Mouse (Mus musculus) heart, embryonic 14.5 days (tissue): ENCODE data around the gene Renbp. TPM values are rescaled to one million over a fixed set of nuclear protein-coding genes. Genes with fewer than 3 reads are reported as not detected.
A peak's percentile ranks its signal among the peaks of the same experiment; 100 is the strongest.

Source experiments
- ATAC-seq: fragments of 200-750 bp; cut with Nextera tagmentation; 2 replicates; pipeline ENCODE4 v1.8.0; 2017; ENCODE audit warnings: low read depth, moderate TSS enrichment; ENCODE audit not compliant: insufficient number of reproducible peaks, insufficient read depth, low FRiP score
- H3K27ac ChIP-seq, 2 experiments: fragments of 200-500 bp in 1 of 2; fragments of 300-500 bp in 1 of 2; sonication (generic) in 1 of 2; replicated peaks in 1 of 2; 2 replicates each; pipeline ENCODE4 v1.5.1; 2012 to 2014; ENCODE audit warnings: low read depth in 2 of 2, low read length in 2 of 2, control low read depth in 1 of 2, mild to moderate bottlenecking in 1 of 2, mixed read lengths in 1 of 2; ENCODE audit not compliant: control insufficient read depth in 1 of 2, insufficient read depth in 1 of 2
- H3K27me3 ChIP-seq: fragments of 300-500 bp; sonication (generic); 2 replicates; pipeline ENCODE4 v1.6.1; 2014; ENCODE audit warnings: mild to moderate bottlenecking, low read length, control low read depth; ENCODE audit not compliant: control insufficient read depth, insufficient read depth
- H3K36me3 ChIP-seq: fragments of 300-500 bp; sonication (generic); 2 replicates; pipeline ENCODE4 v1.6.1; 2014; ENCODE audit warnings: mild to moderate bottlenecking, control low read depth, low read length, mixed read lengths; ENCODE audit not compliant: control insufficient read depth, insufficient read depth
- H3K4me1 ChIP-seq, 2 experiments: fragments of 200-500 bp in 1 of 2; fragments of 300-500 bp in 1 of 2; sonication (generic) in 1 of 2; 2 replicates each; pipeline ENCODE4 v1.6.1; 2012 to 2014; ENCODE audit warnings: low read length in 2 of 2, control low read depth in 1 of 2, mixed read lengths in 1 of 2; ENCODE audit not compliant: control insufficient read depth in 2 of 2, insufficient read depth in 2 of 2
- H3K4me2 ChIP-seq: fragments of 300-500 bp; sonication (generic); 2 replicates; pipeline ENCODE4 v1.6.1; 2014; ENCODE audit warnings: mild to moderate bottlenecking, low read length
- H3K4me3 ChIP-seq, 2 experiments: fragments of 200-500 bp in 1 of 2; fragments of 300-500 bp in 1 of 2; sonication (generic) in 1 of 2; 2 replicates each; pipeline ENCODE4 v1.5.1; 2012 to 2014; ENCODE audit warnings: low read length in 2 of 2, mild to moderate bottlenecking in 2 of 2, control low read depth in 1 of 2, low read depth in 1 of 2, moderate library complexity in 1 of 2; ENCODE audit not compliant: control insufficient read depth in 1 of 2, insufficient read depth in 1 of 2
- H3K9ac ChIP-seq: fragments of 300-500 bp; sonication (generic); 2 replicates; pipeline ENCODE4 v1.6.1; 2014; ENCODE audit warnings: mild to moderate bottlenecking, low read length
- H3K9me3 ChIP-seq: fragments of 300-500 bp; sonication (generic); 2 replicates; pipeline ENCODE4 v1.6.1; 2016; ENCODE audit warnings: low read length, control low read depth; ENCODE audit not compliant: control insufficient read depth
- WGBS: fragments of 180-500 bp; shearing (Covaris S2); extraction: QIAGEN DNeasy Blood & Tissue Kit; methylation state at CpG from one replicate; pipeline ENCODE4 v1.1.7; 2014; 5-methylcytosine and 5-hydroxymethylcytosine counted together
- polyA plus RNA-seq: library from polyadenylated mRNA; unstranded; fragments of >200 nt; fragmentation: Nextera tagmentation; extraction: Ambion mirVana; gene quantifications from 2 replicates; pipeline ENCODE4 v1.2.1, GENCODE M21; 2014

The Renbp gene
- polyA plus RNA-seq, 1 experiment from 2014 or later = 63.7 TPM

DNA sequence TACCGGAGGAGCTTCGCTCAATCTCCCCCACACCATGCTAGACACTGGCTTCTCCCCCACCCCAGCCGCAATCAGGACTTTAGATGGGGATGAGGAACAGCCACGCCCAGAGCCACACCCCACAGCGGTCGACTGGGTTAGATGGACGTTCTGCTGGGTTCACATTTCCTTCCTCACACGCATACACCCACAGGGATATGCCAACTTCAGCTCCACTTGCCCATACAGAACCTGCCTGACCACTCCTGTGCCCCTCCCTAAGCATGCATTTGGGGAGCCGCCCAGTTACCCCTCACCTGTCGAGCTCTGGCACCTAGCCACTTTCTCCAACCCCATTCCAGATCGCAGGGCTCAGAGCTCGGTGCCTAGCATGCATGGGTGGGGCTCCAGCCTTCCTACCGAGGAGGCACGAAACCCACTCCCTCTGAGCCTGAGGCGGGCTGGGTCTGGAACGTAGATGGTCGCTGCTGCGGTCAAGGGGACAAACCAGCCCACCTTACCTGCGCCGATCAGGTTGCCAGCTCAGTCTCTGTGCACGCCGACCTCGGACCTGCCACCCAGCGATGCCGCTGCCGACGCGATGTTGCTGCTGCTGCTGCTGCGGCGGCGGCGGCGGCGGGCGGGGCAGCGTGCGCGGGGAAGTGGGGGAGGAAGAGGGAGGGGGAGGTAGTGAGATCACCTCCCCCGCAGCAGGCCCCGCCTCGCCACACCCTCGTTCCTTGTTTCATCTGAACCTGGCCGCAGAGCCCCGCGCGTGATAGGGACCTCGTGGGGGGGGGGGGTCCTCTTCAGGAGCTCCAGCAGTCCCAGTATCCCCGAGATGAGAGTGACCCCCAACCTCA is 50.2 kb downstream of the Renbp start:
- Histone ChIP-seq H3K4me1 (no peaks in the 10 kb centered on the region; a peak in 2 of 4 replicates), H3K9me3 (no peaks in the 10 kb centered on the region), H3K4me3 (peak overlapping the region; percentile 35 to 37), H3K36me3 (no peaks in the 10 kb centered on the region), H3K4me2 (peak overlapping the region; percentile 69), H3K27ac (no peak overlapping the region), H3K9ac (peak overlapping the region; percentile 34; the same call in 1 of the 2 replicates), H3K27me3 (peaks cover 15% of the 10 kb centered on the region)
- no peak for ATAC-seq
- WGBS = 16% methylated on average over 44 of the region's 48 CpGs

DNA sequence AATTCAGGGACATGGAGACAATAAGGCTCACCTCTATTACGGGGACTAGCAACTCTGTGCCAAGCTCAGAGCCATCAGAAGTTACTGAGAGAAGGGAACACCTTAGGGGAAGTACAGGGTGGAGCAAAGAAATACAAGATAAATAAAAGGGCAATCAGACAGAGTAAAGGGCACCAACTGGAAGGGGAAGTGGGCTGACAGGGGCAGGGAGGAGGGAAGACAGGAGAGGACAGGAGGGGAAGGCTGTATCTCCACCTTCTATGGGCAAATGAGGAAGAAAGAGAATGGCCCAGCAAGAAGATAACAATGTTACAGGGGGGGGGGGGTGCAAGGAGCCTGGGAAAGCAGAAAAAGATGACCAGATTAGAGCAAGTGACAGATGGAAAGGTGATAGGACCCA is 53.6 kb downstream of the Renbp start:
- 58% methylated on average over 1 of the region's 1 CpGs for WGBS
- Histone ChIP-seq H3K4me2 (no peak overlapping the region), H3K27ac (no peak overlapping the region)

DNA sequence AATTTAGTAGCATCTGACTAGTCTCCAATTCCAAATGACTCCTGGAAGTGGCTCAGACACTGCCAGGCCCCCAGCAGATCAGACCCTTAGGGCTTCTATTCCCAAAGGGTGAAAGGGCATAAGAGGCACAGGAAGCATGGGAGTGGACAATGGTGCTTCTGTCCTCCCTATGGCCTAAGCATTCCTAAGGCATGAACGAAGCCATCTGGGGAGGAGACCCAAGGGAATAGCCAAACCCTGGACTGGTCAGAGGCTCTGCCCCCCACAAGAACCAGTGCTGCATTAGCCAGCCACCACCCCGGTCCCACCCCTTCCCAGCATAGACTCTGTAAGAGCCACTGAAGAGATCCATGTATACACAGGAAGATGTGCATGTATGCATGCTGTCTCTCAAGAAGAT is 54.8 kb downstream of the Renbp start:
- Histone ChIP-seq H3K9ac (no peak overlapping the region), H3K9me3 (no peaks in the 10 kb centered on the region), H3K4me1 (no peaks in the 10 kb centered on the region; a peak in 1 of 4 replicates), H3K4me2 (no peak overlapping the region), H3K36me3 (no peaks in the 10 kb centered on the region), H3K4me3 (no peak overlapping the region), H3K27me3 (peaks cover 15% of the 10 kb centered on the region), H3K27ac (no peak overlapping the region)
- 47% methylated on average over 2 of the region's 2 CpGs for WGBS
- no peak for ATAC-seq

More for the DNA sequence above, 53.6 kb downstream of the Renbp start:
- Histone ChIP-seq H3K4me1 (no peaks in the 10 kb centered on the region; a peak in 2 of 4 replicates), H3K27me3 (peaks cover 15% of the 10 kb centered on the region), H3K4me3 (no peak overlapping the region), H3K36me3 (no peaks in the 10 kb centered on the region), H3K9ac (no peak overlapping the region), H3K9me3 (no peaks in the 10 kb centered on the region)
- no peak for ATAC-seq

Other genes starting within 250 kb of the Renbp start
- gene Bcap31, start 214.7 kb downstream of the Renbp start, polyA plus RNA-seq = 164 and 174 TPM in 2 replicates
- gene Abcd1, start 214.3 kb downstream of the Renbp start, polyA plus RNA-seq = 10.9 and 12.2 TPM in 2 replicates
- 0.31 and 0.69 TPM in 2 replicates for gene Plxnb3, start 173.8 kb downstream of the Renbp start, polyA plus RNA-seq
- gene Srpk3, start 156.4 kb downstream of the Renbp start, polyA plus RNA-seq = 76.5 and 79.5 TPM in 2 replicates
- gene Idh3g, start 144.0 kb downstream of the Renbp start, polyA plus RNA-seq = 498 and 508 TPM in 2 replicates
- gene Ssr4, start 143.8 kb downstream of the Renbp start, polyA plus RNA-seq = 186 and 206 TPM in 2 replicates
- gene Pdzd4, start 105.9 kb downstream of the Renbp start, polyA plus RNA-seq = 0.40 and 0.42 TPM in 2 replicates
- gene Avpr2, start 38.7 kb downstream of the Renbp start, polyA plus RNA-seq = not detected in 2 replicates
- 0.39 and 0.54 TPM in 2 replicates for gene L1cam, start 34.7 kb downstream of the Renbp start, polyA plus RNA-seq
- gene Arhgap4, start 9.0 kb downstream of the Renbp start, polyA plus RNA-seq = 1.1 and 1.5 TPM in 2 replicates
- gene Naa10, start 8.9 kb downstream of the Renbp start, polyA plus RNA-seq = 84.4 and 84.8 TPM in 2 replicates
- 35.6 and 36.6 TPM in 2 replicates for gene Hcfc1, start 35.5 kb upstream of the Renbp start, polyA plus RNA-seq
- 41.4 and 44.6 TPM in 2 replicates for gene Irak1, start 93.1 kb upstream of the Renbp start, polyA plus RNA-seq
- not detected in 2 replicates for gene Opn1mw, start 196.6 kb upstream of the Renbp start, polyA plus RNA-seq
- gene Mecp2, start 204.5 kb upstream of the Renbp start, polyA plus RNA-seq = 10.9 and 11.7 TPM in 2 replicates
- not detected in 2 replicates for gene Tex28, start 237.0 kb upstream of the Renbp start, polyA plus RNA-seq
- 0.14 TPM in 1 of 2 replicates, not detected in the other for gene Tktl1, start 246.4 kb upstream of the Renbp start, polyA plus RNA-seq